Mouse (Mus musculus) heart, postnatal 36 days (tissue): ENCODE data around the gene Pnpla1. TPM values are rescaled to one million over a fixed set of nuclear protein-coding genes. Genes with fewer than 3 reads are reported as not detected.
"Not testable (repeated sequence)": the region's sequence is repeated elsewhere in the genome, so short reads cannot be mapped to it uniquely, and the experiment has no call there.

Source experiments
- DNase-seq, 2 experiments: peaks; one replicate each; pipeline ENCODE4 v3.0.0; 2021 to 2022
- intact Hi-C: fragments of 180-260 bp; cut with DNase I; formaldehyde crosslinking; loops from one replicate; pipeline ENCODE4 v1.15.1; 2025
- total RNA-seq, 2 experiments: library from RNA; stranded (reverse); gene quantifications; 2 replicates each; pipeline ENCODE4 v1.2.3; 2021

The Pnpla1 gene
- not detected for total RNA-seq

DNA sequence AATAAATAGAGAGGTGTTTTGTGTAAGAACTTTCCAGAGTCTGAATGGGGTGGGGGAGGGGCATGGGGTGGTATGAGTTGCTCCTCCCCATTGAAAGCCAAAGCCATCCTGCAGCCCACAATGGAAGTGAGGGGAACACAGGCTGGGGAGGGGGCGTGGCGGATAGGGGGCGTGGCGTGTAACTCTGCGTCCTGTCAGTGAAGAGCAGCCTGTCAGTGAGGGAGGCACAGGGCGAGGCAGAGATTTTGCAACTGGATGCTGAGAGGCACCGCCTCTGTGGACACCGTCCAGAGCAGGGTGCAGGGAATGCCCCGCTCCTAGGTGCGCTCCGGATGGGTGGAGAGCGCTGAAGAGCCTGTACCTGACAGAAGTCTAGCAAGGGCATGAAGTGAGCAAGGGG lies at the start of gene Pnpla1:
Gene Pnpla1 (plus strand): TSS at position 207 of the 400 bp plus-strand sequence.
- intact Hi-C loops: no loop called here
- no peak for DNase-seq

- DNase-seq: no peak
- intact Hi-C loops: no loop called here
These were observed 49.5 kb upstream of the Pnpla1 start for GRCm38 (mm10) chr17:28808714-28809113.

DNA sequence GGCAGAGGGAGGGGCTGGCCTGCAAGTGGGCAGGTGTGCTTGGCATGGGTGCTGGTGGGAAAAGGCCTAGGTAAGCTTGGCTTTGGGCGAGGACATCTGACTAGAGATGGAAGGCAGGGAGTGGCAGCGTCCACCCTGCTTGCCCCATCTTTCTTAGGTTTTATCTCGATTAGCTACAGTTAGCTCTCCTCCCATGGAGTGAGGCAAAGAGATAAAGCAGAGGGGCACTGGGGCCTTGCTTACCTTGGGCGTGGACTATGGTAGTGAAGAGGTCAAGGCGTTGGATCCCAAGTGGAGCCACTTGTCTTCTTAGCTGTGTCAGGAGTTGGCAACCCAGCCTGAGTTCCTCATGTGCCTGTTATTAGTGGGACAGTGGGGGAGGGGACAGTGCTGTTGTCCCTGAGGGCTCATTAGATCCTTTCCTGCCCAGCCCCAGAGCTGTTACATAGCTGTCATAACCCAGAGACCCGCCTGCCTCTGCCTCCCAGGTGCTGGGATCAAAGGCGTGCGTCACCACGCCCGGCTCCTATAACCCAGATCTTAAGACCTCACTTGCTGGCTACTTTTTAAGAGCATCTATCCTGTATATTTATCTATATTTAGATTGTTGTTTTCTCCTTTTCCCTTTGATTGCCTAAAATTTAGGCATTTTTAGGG lies 48.9 kb upstream of the Pnpla1 start:
- no peak for DNase-seq
- intact Hi-C loops: no loop called here

- intact Hi-C loops: no loop called here
- no peak for DNase-seq
These were observed 45.9 kb upstream of the Pnpla1 start for GRCm38 (mm10) chr17:28812345-28812744.

DNA sequence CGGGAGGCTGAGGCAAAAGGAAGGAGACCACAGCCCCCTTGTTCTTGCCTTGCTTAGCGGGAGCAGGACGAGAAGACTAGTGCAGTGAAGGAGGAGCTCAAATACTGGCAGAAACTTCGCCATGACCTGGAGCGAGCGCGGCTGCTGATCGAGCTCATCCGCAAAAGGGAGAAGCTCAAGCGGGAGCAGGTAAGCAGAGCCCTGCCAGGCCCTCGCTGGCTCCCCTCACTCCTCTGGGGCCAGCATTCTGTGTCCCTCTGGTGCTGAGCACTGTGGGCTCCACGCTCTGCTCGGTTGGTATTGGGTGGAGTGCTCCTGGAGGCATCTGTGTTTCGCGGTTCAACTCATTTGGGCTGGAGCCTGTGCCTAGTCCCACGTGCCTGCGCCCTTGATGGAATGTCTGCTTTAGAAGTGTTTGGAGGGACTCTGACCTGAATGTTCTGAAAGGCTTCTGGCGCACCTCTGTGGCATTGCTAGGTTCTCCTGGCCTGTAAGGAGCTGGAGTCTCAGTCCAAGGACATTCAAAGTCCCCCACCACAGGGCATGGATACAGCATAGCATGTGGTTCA lies 43.6 kb upstream of the Pnpla1 start:
- intact Hi-C loops: no loop called here
- no peak for DNase-seq

GRCm38 (mm10) chr17:28815384-28816004 lies 42.7 kb upstream of the Pnpla1 start:
- intact Hi-C loops: no loop called here
- DNase-seq: no peak

- DNase-seq, intact Hi-C loops: not testable (repeated sequence)
These were observed 41.9 kb upstream of the Pnpla1 start for GRCm38 (mm10) chr17:28816326-28816725.

- DNase-seq: no peak
- intact Hi-C loops: no loop called here
These were observed 41.1 kb upstream of the Pnpla1 start for GRCm38 (mm10) chr17:28816875-28817811.

- DNase-seq: no peak
- intact Hi-C loops: no loop called here
These were observed 38.0 kb upstream of the Pnpla1 start for GRCm38 (mm10) chr17:28820189-28820588.

- no peak for DNase-seq
- intact Hi-C loops: no loop called here
These were observed 35.0 kb upstream of the Pnpla1 start for GRCm38 (mm10) chr17:28823004-28823745.

GRCm38 (mm10) chr17:28823749-28824148 lies 34.5 kb upstream of the Pnpla1 start:
- DNase-seq: no peak
- intact Hi-C loops: no loop called here

- intact Hi-C loops: no loop called here
- DNase-seq: no peak
These were observed 33.3 kb upstream of the Pnpla1 start for GRCm38 (mm10) chr17:28824896-28825295.

DNA sequence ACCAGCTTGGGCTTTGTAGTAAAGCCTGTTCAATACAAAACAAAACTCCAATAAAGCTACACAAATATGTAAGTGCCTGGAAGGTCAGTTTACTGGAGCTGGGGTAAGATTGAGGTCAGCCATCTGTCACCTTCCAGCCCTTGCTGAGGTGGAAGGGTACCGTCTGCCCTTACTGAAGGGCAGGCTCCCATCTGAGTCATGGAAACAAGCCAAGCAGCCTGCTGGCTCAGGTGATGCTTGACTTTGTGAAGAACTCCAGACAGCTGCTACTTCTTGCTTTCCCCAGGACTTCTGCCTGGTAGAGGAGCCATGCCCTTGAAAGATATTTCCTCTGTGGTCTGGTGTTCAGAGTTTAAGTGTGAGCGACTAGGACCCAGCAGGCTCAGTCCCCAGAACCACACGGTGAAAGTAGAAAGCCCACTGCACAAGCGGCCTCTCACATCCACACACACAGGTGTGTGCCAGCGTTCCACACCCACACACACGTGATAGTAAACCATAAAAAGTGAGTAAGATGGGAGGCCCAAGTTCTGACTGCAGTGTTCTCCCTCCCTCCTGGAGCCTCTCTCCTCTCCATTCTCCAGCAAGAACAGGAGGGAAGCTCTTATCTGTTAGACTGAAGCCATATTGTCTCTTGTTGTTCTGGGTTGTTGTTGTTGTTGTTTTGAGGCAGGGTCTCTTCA lies 32.7 kb upstream of the Pnpla1 start:
- intact Hi-C loops: no loop called here
- no peak for DNase-seq

DNA sequence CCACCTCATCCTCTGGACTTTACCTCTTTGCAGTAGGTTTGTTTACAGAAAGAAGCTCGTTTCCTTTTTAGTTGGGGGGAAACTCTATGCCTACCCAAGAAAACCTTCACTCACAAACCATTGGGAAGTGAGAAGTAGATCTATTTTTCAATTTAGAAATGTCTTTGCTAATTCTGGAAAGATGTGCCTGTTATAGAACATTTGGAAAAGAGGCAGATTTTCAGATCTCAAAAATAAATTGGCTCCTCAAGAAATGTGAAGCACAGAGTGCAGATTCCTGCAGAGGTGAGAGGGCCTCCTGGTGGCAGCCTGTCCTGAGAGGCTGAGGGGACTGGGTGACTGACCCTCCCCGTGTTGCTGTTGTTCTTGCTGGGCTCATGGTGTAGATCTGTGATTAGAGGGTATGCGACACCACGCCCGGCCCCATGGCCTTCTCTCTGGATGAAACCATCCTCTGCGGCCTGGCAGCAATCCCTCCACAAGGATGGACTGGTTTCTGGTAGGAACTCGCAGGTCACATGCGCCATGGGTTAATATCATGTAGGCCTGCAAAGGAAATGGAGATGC lies 30.5 kb upstream of the Pnpla1 start:
- DNase-seq: no peak
- intact Hi-C loops: no loop called here

- intact Hi-C loops: no loop called here
These were observed 29.1 kb upstream of the Pnpla1 start for GRCm38 (mm10) chr17:28829120-28829519.

GRCm38 (mm10) chr17:28831065-28831464 lies 27.1 kb upstream of the Pnpla1 start:
- intact Hi-C loops: no loop called here
- DNase-seq: no peak

More at GRCm38 (mm10) chr17:28829120-28829519, 29.1 kb upstream of the Pnpla1 start:
- no peak for DNase-seq

DNA sequence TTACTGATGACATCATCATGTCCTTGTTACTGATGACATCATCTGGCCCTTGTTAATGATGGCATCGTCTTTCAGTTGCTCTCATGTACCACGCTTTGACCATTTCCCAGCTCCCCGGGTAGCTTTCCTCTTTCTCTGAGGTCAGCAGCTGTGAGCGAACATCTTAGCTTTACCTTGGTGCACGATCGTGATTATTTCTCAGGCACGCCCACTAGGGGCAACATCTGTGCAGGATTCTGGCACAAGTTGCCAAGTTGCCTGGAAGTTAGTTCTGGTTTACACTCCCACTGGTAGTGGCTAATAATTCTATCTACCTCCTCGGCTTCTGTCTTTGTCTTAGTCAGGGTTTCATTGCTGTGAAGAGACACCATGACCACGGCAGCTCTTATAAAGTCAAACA lies 26.2 kb upstream of the Pnpla1 start:
- no peak for DNase-seq
- intact Hi-C loops: no loop called here

- intact Hi-C loops: no loop called here
- DNase-seq: no peak
These were observed 25.3 kb upstream of the Pnpla1 start for GRCm38 (mm10) chr17:28832875-28833274.

DNA sequence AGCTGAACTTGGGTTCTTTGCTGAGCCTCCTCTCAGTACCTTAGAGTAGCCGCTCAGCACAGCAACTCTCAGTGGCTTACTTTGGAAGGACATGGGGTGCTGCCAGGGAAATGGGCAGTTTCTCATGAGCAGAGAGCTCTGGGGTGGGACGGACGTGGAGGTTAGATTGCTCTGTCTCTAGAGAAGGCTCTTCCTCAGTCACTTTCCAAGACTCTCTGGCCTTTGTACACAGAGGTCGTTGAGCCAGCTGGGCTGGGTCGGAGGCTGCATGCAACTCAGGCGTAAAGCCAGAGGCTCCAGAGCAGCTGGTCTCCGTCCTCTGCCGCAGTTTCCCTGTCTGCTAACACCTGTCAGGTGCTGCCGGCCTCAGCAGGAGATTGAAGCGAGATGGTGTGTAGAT lies 23.5 kb upstream of the Pnpla1 start:
- intact Hi-C loops: no loop called here

More for the DNA sequence above, 23.5 kb upstream of the Pnpla1 start:
- DNase-seq: peak in 1 of 2 experiments; percentile 7
